Mouse (Mus musculus) thymus, postnatal 0 days (tissue): ENCODE measurements around the gene Qrich2. TPM values are rescaled to one million over a fixed set of nuclear protein-coding genes. Genes with fewer than 3 reads are reported as not detected.
A peak's percentile ranks its signal among the peaks of the same experiment; 100 is the strongest.

Source experiments
- DNase-seq: peaks from one replicate; pipeline ENCODE4 v3.0.0-alpha.2; 2015; ENCODE audit warnings: low spot score
- polyA plus RNA-seq: library from polyadenylated mRNA; unstranded; fragments of >200 nt; fragmentation: Nextera tagmentation; extraction: Ambion mirVana; gene quantifications from 2 replicates; pipeline ENCODE4 v1.2.1, GENCODE M21; 2015

Gene Qrich2
- polyA plus RNA-seq, 1 experiment from 2014 or later: 0.35 TPM

- DNase-seq: peak; percentile 89
These were observed 20.3 kb downstream of the Qrich2 start for GRCm38 (mm10) chr11:116445596-116446307.

GRCm38 (mm10) chr11:116443935-116444334 lies 22.1 kb downstream of the Qrich2 start:
- DNase-seq: no peak

GRCm38 (mm10) chr11:116443311-116443710 lies 22.7 kb downstream of the Qrich2 start:
- DNase-seq: no peak

DNA sequence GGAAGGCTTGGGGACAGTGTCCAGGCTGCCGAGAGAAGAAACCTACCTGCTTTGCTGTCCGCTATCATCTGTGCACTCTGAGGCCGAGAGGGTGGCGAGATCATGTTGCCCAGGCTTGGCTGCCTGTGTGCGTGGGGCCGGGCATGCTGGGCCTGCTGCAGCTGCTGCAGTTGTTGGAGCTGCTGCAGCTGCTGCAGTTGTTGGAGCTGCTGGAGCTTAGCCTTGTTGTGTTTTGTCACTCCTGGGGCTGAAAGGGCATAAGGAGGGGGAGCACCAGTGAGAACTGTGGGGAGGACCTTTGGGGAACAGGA lies 23.2 kb downstream of the Qrich2 start:
- DNase-seq: no peak

GRCm38 (mm10) chr11:116442129-116442866 lies 23.7 kb downstream of the Qrich2 start:
- DNase-seq: no peak

DNA sequence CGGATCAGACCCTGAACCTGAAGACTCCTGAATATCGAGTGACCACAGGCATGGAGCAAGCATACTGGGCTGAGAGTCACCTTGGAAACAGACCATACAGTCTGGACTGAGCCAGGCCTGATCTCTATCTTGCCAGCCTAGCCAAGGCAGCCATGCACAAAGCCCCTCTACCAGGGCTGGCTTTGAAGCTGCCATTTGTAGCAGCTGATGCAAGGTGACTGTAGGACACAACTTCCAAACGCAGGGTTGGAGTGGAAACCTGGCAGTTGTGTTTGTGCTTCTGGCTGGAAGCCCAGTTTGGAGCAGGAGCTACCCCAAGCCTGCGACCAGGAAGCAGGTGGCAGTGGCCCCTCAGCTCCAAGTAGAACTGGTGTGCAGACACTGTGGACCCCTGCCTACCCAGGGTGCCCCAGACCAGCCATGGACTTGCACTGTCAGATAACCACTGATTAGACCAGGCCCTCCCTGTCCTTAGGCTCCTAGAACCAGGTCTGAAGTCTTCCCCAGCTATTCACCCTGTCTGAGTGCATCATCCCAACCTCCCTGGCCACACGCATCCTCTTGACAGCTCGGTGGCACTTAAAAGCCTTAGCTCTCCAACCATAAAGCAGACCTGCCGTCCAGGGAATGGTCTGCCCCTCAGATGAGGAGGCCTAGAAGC lies 25.5 kb downstream of the Qrich2 start:
- DNase-seq: no peak

DNA sequence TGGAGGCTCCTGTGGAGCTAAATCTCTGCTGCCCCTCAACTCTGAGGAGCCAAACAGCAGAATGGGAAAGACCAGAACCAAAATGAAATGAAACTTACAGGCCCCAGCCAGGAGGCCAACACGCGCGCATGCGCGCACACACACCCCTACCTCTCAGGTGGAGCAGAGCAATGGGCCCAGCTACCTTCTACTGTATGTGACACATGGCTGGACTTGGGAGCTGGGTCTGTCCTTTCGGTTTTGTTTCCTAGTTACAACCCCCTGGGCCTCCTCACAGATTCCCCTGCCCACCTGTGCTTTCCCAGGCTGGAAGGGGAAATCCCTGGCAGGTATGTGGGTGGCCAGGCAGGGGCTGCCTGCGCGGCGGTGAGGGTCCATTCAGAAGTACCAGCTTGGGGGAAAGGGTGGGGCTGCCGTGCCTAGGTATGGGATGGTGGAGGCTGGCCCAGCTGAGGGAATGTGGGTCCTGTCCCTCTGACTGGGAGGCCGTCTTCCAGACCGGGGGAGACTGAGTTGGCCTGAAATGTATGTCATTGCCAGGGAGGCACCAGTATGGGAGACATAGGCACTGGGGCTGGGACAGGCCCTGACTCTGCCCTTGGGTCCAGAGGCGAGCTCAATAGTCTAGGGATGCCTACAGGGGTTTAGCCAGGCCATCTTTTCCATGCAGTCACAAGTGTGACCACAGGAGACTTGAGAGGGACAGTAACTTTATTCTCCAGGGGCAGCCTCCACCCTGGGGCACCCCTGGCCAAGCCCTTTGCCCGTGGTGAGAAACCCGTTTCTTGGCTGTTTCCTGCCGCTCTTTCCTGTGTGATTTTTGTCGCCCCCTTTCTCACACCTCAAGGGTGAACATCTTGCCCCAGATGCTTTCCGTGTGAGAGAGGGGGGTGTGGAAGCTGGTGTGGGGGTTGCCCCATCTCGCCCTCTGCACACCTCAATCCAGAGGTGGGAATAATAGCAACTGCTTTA lies 26.5 kb downstream of the Qrich2 start:
- peak; percentile 65 for DNase-seq

DNA sequence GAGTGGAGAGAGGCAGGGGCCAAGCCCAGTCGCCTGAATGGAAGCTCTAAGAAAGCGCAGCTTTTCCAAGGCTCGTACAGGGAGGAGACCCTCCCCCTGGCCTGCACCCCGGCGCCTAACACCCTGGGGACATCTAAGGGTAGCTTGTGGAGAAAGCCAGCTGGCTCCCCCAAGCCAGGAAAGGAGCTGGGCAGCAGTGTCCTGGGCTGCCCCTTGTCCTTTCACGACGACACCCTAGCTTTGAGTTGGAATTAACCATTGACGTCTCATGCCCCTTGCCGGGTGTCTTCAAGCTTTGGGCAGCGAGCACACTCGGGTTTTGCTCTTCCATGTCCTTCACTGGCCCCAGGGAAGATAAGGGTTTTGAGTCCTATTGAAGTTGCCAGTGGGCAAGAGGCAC lies 28.5 kb downstream of the Qrich2 start:
- no peak for DNase-seq

DNA sequence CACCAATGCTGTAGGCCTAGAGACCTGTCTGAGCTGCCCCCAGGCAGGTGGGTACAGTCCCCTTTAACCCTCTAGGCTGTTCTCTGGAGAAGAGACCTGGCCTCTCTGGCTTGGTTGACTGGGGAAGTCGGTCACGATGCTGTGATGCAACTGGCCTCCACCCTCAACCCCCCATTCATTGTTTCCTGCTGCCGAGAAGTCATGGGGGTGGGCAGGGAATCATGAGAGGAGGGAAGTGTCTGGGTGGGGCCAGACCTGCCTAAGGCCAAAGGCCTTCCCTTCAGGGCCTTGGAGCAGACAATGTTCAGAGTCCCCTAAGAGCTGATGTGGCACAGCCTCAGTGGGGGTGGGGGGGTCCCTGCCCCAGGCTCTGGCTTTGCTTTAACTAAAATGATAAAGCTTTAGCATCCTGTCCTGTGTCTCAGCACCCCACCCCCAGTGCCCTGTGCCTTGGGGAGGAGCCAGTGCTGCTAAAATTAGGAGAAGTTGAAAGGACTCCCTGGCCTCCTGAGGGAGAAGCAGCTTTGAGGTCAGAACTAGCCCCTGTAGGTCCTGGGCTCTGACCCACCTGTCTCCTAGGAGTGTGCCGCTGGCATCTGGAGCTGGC lies 29.2 kb downstream of the Qrich2 start:
- DNase-seq: no peak

DNA sequence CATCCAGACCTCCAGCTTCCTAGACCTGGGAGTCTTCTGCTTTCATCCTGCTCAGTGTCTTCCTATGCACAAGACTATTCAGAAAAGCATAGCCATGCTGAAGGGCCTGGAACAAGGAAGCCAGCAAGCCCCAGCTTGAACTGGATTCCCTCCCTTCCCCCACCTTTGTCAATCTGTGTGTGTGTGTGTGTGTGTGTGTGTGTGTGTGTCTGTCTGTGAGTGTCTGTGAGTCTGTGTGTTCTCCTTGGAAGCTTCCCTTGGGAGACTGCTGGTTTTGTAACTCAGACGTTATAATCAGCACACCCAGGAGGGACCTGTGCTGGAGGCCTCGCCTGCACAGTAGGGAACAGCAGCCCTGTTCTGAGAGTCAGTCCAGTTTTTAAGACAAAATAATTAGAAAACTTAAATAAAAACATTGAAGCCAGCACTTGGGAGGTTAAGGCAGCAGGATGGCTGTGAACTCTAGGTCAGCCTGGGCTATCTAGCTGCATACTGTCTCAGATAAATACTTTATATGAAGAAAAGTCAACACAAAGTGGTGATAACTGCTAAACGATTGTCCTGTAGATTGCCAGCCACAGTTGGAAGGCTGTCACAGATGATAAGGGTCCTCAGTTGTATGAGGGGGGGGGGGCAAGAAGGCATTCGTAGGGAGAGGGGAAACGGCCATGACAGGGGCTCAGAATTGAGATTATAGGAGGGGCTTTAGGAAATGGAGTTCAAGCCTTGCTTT lies 29.9 kb downstream of the Qrich2 start:
- DNase-seq: no peak

DNA sequence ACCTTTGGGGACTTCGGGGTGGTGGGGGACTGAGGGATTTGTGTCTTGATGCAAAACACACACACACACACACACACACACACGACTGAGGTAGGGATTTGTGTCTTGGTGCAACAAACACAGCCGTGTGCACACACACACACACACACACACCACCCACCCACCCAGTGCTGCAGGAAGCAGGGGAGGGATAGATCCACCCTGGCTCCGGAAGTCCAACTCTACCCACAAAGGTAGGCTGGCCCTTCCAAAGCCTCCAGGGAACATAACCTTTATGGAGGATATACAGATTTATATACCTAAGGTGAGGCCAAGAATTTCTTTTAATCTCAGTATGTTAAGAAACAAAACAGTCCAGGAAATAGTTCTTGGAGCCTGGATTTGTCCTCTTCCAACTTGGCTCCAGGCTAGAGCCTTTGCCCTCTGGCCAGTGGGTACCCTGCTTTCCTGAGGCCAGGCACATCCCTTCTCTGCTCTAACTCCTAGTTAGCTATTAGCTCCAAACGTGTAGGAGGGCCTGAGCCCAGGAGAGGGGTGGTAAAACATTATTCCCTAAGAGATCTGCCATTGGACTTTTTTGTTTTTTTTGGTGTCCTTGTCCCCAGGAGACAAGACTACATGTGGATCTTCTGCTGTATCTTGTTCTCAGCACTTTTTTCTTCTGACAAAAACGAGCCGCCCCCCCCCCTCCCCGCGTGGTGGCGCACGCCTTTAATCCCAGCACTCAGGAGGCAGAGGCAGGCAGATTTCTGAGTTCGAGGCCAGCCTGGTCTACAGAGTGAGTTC lies 30.9 kb downstream of the Qrich2 start:
- peak; percentile 50 for DNase-seq

DNA sequence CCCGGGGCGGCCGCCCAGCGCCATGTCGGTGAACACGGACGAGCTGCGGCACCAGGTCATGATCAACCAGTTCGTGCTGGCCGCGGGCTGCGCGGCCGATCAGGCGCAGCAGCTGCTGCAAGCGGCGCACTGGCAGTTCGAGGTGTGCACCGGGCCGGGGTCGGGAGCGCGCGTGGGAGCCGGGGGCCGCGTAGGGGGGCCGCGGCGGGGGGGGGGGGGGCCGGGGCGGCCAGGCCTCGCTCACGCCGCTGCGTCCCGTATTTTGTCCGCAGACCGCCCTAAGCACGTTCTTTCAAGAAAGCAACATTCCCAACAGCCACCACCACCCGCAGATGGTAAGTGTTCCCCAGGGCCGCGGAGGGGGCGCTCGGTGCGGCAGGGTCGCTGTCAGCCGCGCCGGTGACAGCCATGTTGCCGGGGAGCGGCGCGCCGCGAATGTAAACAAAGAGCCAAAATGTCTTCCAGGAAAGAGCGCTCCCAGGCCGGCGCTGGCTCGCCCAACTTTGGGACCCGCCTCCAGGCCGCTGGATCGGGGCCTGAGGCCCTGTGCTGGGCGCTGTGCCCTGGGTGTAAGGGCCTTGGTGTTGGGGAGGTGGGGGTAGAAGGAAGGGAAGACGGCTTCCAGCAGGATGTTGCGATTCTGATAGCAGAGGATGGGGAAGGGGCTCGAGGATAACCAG lies 31.6 kb downstream of the Qrich2 start:
- DNase-seq: peak; percentile 72

DNA sequence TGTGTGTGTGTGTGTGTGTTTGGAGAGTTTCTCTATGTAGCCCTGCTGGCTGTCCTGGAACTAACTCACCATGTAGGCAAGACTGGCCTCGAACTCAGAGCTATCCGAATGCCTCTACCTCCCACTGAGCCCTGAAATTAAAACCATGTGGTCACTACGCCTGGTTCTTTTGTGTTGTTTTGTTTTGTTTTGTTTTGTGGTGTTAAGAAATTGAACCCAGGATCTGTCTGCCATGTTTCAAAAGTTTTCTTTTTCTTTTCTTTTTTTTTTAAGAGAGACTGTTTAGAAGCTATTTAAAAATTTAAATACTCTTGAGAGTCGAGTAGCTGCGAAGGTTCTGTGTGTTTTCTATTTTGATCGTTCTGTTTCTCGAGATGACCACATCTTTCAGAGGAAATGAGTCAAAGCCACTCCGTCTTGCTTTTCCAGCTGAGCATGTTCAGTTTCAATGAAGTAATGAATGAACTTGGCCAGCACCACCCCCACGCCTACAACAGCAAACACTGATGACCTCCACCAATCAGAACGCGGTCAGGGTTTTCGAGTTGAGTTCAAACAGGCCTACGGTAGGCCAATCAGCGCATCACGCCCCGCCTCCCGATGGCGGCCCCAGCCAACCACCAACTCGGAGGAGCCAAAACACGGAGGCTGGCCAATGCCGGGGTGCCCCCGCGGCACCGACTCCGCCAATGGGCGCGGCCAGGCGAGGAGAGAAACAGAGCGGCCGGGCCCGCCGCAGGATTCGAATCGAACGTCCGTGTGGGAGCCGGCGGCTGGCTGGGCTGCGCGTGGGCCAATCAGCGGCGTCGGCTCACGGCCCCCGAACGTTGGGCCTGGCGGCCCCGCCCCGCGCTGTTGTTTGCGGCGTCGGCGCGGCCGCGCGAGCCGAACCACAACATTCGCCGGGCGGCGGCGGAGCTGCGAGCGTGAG lies 32.4 kb downstream of the Qrich2 start, which contains the start of gene Ubald2:
TSS of gene Ubald2 (plus strand) at position 739 of the 931 bp plus-strand sequence.
- peak; percentile 100 for DNase-seq

- DNase-seq: no peak
These were observed 33.3 kb downstream of the Qrich2 start for GRCm38 (mm10) chr11:116432593-116433355.

DNA sequence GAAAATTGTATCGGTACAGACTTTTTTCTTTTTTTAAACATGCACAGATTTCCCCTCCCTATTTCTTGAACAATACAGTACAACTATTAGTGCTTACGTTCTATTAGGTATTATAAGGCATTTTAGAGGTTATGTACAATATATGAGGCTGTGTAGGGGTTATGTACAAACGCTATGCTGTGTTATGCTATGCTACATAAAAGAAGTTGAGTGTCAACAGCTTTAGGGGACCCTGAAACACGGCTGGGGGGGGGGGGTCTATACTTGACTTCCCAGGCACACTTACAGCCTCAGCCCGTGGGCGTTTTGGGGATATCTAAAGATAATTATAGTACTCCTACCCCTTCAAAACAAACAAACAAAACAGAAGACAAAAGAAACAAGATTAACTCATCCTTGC lies 33.9 kb downstream of the Qrich2 start:
- no peak for DNase-seq

DNA sequence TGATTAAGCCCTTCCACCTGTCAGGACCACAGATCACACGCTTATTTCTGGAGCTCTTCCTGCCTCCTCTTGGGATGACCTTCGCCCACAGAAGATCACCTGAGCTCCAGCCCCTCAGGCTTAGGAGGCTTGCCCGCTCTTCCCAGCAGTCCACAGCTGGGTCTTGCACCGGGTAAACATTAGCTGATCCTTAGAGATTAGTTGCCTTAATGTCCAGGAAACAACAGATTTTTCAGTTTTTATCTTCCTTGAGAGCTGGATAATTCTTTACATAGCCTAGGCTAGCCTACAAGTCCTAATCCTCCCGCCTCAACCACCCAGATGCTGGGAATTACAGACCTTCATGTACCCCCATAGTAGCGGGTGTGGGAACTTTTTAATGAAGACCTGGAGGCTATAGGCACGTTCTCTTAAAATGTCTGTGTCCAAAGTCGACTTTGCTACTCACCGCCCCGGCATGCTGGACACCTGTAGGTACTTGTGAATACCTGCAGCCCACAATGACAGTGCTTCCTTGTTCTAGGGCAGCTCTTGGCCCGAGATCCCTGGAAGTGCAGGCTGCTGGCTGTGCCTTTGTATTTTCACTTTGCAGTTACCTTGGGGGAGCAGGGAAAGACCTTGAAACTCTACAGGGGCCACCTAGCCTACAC lies 34.5 kb downstream of the Qrich2 start:
- DNase-seq: no peak
